Mouse (Mus musculus) CH12.LX (cell line): ENCODE measurements at regions not wholly inside any gene's neighbourhood (a gene's known extent, or its start where the extent isn't known, plus 50 kb on each side); places are given as distances from the start of the nearest gene placed in this dataset.

Experiments used
- DNase-seq: peaks from one replicate; pipeline ENCODE4 v3.0.0-alpha.2; 2013; ENCODE audit errors: extremely low read depth
- H3K27ac ChIP-seq: 2 replicates; pipeline ENCODE4 v1.5.1; 2012; ENCODE audit warnings: low read depth, mild to moderate bottlenecking, control low read depth, moderate library complexity; ENCODE audit not compliant: insufficient read depth
- H3K27me3 ChIP-seq: replicated peaks from 2 replicates; pipeline ENCODE3; 2012; ENCODE audit warnings: inconsistent platforms
- H3K36me3 ChIP-seq, 2 experiments: replicated peaks in 1 of 2; 2 replicates each; pipeline versions ENCODE3 to v1.6.1; 2012; ENCODE audit warnings: inconsistent platforms in 1 of 2, low read length in 1 of 2, mild to moderate bottlenecking in 1 of 2, mixed read lengths in 1 of 2, moderate library complexity in 1 of 2; ENCODE audit not compliant: control insufficient read depth in 1 of 2, insufficient read depth in 1 of 2
- H3K4me1 ChIP-seq, 2 experiments: 2 replicates each; pipeline ENCODE4 v1.6.1; 2012; ENCODE audit warnings: inconsistent platforms in 1 of 2, moderate library complexity in 1 of 2; ENCODE audit not compliant: insufficient read depth in 2 of 2, control insufficient read depth in 1 of 2
- H3K4me2 ChIP-seq: 2 replicates; pipeline ENCODE4 v1.6.1; 2012; ENCODE audit warnings: low read depth, mild to moderate bottlenecking, control low read depth; ENCODE audit not compliant: poor library complexity, insufficient read depth, severe bottlenecking
- H3K4me3 ChIP-seq, 3 experiments: fragments of 150-350 bp in 1 of 3; sonication (generic) in 1 of 3; replicated peaks in 1 of 3; 2 replicates each; pipeline versions ENCODE3 to v1.5.1; 2011 to 2012; ENCODE audit warnings: low read depth in 2 of 3, low read length in 2 of 3, mild to moderate bottlenecking in 2 of 3, moderate library complexity in 2 of 3, control low read depth in 1 of 3, improper control_type of control experiment in 1 of 3, inconsistent platforms in 1 of 3, mixed read lengths in 1 of 3; ENCODE audit not compliant: poor library complexity in 1 of 3
- H3K79me2 ChIP-seq: replicated peaks from 2 replicates; pipeline ENCODE4 v1.6.1; 2012; ENCODE audit warnings: mild to moderate bottlenecking, moderate library complexity; ENCODE audit not compliant: control insufficient read depth, poor library complexity, insufficient read depth, severe bottlenecking; ENCODE audit errors: extremely low read depth
- H3K9ac ChIP-seq: 2 replicates; pipeline ENCODE4 v1.6.1; 2012; ENCODE audit warnings: low read depth, mild to moderate bottlenecking, control low read depth, moderate library complexity; ENCODE audit not compliant: insufficient read depth
- H3K9me3 ChIP-seq: replicated peaks from 2 replicates; pipeline ENCODE3; 2012; ENCODE audit warnings: low read length, inconsistent platforms, mixed read lengths
- BHLHE40 ChIP-seq: IDR thresholded peaks from 2 replicates; pipeline ENCODE4 v1.6.1; 2011; ENCODE audit warnings: mild to moderate bottlenecking, low read depth, low read length, improper control_type of control experiment
- CHD1 ChIP-seq: IDR thresholded peaks from 2 replicates; pipeline ENCODE4 v1.6.1; 2012; ENCODE audit warnings: low read depth, low read length, improper control_type of control experiment, inconsistent platforms
- CHD2 ChIP-seq: IDR thresholded peaks from 2 replicates; pipeline ENCODE4 v1.6.1; 2011; ENCODE audit warnings: low read length, improper control_type of control experiment
- CTCF ChIP-seq, 2 experiments: IDR thresholded peaks in 1 of 2; conservative IDR thresholded peaks in 1 of 2; 2 replicates each; pipeline ENCODE4 v1.5.1; 2011 to 2012; ENCODE audit warnings: low read depth in 2 of 2, low read length in 2 of 2, improper control_type of control experiment in 1 of 2, inconsistent platforms in 1 of 2, mild to moderate bottlenecking in 1 of 2, moderate library complexity in 1 of 2
- E2F4 ChIP-seq: IDR thresholded peaks from 2 replicates; pipeline ENCODE4 v1.6.1; 2011; ENCODE audit warnings: low read depth, low read length, improper control_type of control experiment; ENCODE audit not compliant: insufficient replicate concordance
- ELF1 ChIP-seq: IDR thresholded peaks from 2 replicates; pipeline ENCODE4 v1.6.1; 2014; ENCODE audit warnings: low read depth, mild to moderate bottlenecking, inconsistent platforms, low read length, improper control_type of control experiment
- EP300 ChIP-seq: IDR thresholded peaks from 2 replicates; pipeline ENCODE4 v1.6.1; 2011; ENCODE audit warnings: low read length, improper control_type of control experiment
- ETS1 ChIP-seq: conservative IDR thresholded peaks from 2 replicates; pipeline ENCODE4 v1.6.1; 2012; ENCODE audit warnings: low read depth, mild to moderate bottlenecking, inconsistent platforms, low read length, improper control_type of control experiment, moderate library complexity
- JUN ChIP-seq: IDR thresholded peaks from 2 replicates; pipeline ENCODE4 v1.6.1; 2011; ENCODE audit warnings: low read depth, mild to moderate bottlenecking, low read length, improper control_type of control experiment, moderate library complexity; ENCODE audit not compliant: insufficient read depth
- MEF2A ChIP-seq: IDR thresholded peaks from 2 replicates; pipeline ENCODE4 v1.6.1; 2014; ENCODE audit warnings: low read depth, mild to moderate bottlenecking, inconsistent platforms, low read length, improper control_type of control experiment, borderline replicate concordance
- MXI1 ChIP-seq: IDR thresholded peaks from 2 replicates; pipeline ENCODE4 v1.6.1; 2011; ENCODE audit warnings: mild to moderate bottlenecking, low read depth, low read length, improper control_type of control experiment
- NRF1 ChIP-seq: IDR thresholded peaks from 2 replicates; pipeline ENCODE4 v1.6.1; 2014; ENCODE audit warnings: low read depth, mild to moderate bottlenecking, inconsistent platforms, low read length, improper control_type of control experiment, moderate library complexity
- POLR2A ChIP-seq: IDR thresholded peaks from 2 replicates; pipeline ENCODE4 v1.6.1; 2011; ENCODE audit warnings: low read depth, mild to moderate bottlenecking, improper control_type of control experiment, low read length
- SIN3A ChIP-seq: IDR thresholded peaks from 2 replicates; pipeline ENCODE4 v1.6.1; 2012; ENCODE audit warnings: low read length, improper control_type of control experiment, inconsistent platforms
- TBP ChIP-seq: conservative IDR thresholded peaks from 2 replicates; pipeline ENCODE4 v1.6.1; 2011; ENCODE audit warnings: low read depth, low read length, improper control_type of control experiment
- UBTF ChIP-seq: IDR thresholded peaks from 2 replicates; pipeline ENCODE4 v1.6.1; 2012; ENCODE audit warnings: low read depth, mild to moderate bottlenecking, inconsistent platforms, low read length, improper control_type of control experiment, moderate library complexity
- ZC3H11A ChIP-seq: IDR thresholded peaks from 2 replicates; pipeline ENCODE4 v1.6.1; 2012; ENCODE audit warnings: low read depth, mild to moderate bottlenecking, inconsistent platforms, low read length, improper control_type of control experiment
- ZKSCAN1 ChIP-seq: IDR thresholded peaks from 2 replicates; pipeline ENCODE4 v1.6.1; 2012; ENCODE audit warnings: low read depth, inconsistent platforms, low read length, improper control_type of control experiment, borderline replicate concordance
- ZMIZ1 ChIP-seq: IDR thresholded peaks from 2 replicates; pipeline ENCODE4 v1.6.1; 2012; ENCODE audit warnings: low read depth, mild to moderate bottlenecking, inconsistent platforms, low read length, improper control_type of control experiment
- dilution Hi-C: fragments of 300-500 bp; cut with MboI; formaldehyde crosslinking; loops from 2 replicates; pipeline ENCODE4 v1.14.3; 2020; ENCODE audit warnings: low sequenced_read_pairs; ENCODE audit not compliant: extremely low pct_unique_long_range_greater_than_20kb, extremely low pct_ligation_motif_present
- in situ Hi-C: fragments of 300-500 bp; cut with MboI; formaldehyde crosslinking; loops from 3 replicates; pipeline ENCODE4 v1.14.3; 2019; ENCODE audit warnings: low sequenced_read_pairs, low pct_ligation_motif_present, low pct_unique_long_range_greater_than_20kb, mixed read lengths

DNA sequence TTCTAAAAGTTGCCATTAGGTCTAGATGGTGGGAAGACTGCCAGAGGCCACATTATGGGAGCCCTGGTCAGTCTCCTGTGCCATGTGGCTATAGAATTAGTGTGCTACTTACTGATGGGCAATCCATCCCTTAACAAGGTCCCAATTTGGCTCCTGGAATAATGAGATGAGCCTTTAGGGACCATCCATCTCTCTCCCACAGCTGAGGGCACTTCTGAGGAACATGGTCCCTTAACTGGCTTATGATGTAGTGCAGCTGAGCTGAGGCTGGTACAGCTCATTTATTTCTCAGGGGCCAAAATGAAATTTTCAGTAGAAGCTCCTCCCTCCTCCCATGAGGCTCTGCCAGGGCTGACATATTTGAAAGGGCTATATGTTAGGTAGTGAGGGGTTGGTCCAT, 697.9 kb downstream of the Hs3st4 start:
- TF ChIP-seq EP300 (no peak), POLR2A (no peak), CTCF (conservative IDR thresholded peaks at IDR 0.05 in 1 of 2, IDR thresholded peaks at IDR 0.05 in 1 of 2; ENCODE audit: low read depth in 2 of 2, low read length in 2 of 2) (no peak), TBP (no peak), BHLHE40 (no peak), UBTF (no peak), ZC3H11A (no peak), CHD2 (no peak), ZMIZ1 (no peak), NRF1 (no peak), ELF1 (no peak), E2F4 (no peak), MEF2A (no peak), ETS1 (no peak), MXI1 (no peak)
- Histone ChIP-seq H3K4me2 (no peak overlapping the region), H3K27me3 (peaks cover 7% of the 10 kb centered on the region), H3K79me2 (no peaks in the 10 kb centered on the region), H3K27ac (no peak overlapping the region), H3K4me3 (no peak overlapping the region), H3K9me3 (peaks cover 33% of the 10 kb centered on the region), H3K4me1 (no peaks in the 10 kb centered on the region), H3K36me3 (no peaks in the 10 kb centered on the region), H3K9ac (no peak overlapping the region)
- DNase-seq, result no peak
- in situ Hi-C loops, result no loop called here
- dilution Hi-C loops, result no loop called here

DNA sequence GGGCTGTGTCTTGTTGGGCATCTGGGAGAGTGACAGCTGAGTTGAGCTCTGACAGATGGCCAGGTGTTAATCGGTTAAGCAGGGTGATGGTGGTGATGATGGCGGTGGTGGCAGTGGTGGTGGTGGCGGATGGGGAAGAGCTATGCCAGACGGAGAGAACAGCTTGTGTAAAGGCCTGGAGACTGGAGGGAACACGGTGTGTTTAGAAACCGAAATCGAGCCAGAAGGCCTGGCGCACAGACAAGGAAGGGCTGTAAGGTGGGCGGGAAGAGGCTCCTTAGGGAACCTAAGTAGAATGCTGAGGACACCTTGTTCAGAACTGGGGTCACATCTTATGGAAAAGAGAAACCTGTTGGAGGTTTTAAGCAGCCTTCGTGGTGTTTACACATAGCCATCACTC, 698.5 kb downstream of the Hs3st4 start:
- H3K27me3 ChIP-seq, result peaks cover 7% of the 10 kb centered on the region
- H3K4me3 ChIP-seq, result no peak overlapping the region
- H3K9ac ChIP-seq, result no peak overlapping the region
- peaks cover 33% of the 10 kb centered on the region for H3K9me3 ChIP-seq
- in situ Hi-C loops, result no loop called here
- H3K79me2 ChIP-seq, result no peaks in the 10 kb centered on the region
- dilution Hi-C loops, result no loop called here
- no peak overlapping the region for H3K27ac ChIP-seq
- H3K36me3 ChIP-seq, result no peaks in the 10 kb centered on the region
- no peak for DNase-seq
- no peaks in the 10 kb centered on the region for H3K4me1 ChIP-seq
- TF ChIP-seq SIN3A (no peak), ZKSCAN1 (no peak), CHD1 (no peak), CHD2 (no peak), JUN (no peak)
- no peak overlapping the region for H3K4me2 ChIP-seq
